Mouse (Mus musculus) midbrain, postnatal 0 days (tissue): ENCODE results near the gene Farp1. TPM values are rescaled to one million over a fixed set of nuclear protein-coding genes. Genes with fewer than 3 reads are reported as not detected.

Experiments used
- ATAC-seq: fragments of 200-750 bp; cut with Nextera tagmentation; 2 replicates; pipeline ENCODE4 v1.8.0; 2017; ENCODE audit warnings: moderate number of reproducible peaks, mild to moderate bottlenecking, moderate TSS enrichment, moderate library complexity; ENCODE audit not compliant: low FRiP score
- DNase-seq: peaks from one replicate; pipeline ENCODE4 v3.0.0-alpha.2; 2015; ENCODE audit warnings: low spot score
- H3K27ac ChIP-seq: fragments of 300-500 bp; sonication (generic); 2 replicates; pipeline ENCODE4 v1.5.1; 2014; ENCODE audit warnings: low read depth, mild to moderate bottlenecking, low read length, mixed read lengths
- H3K27me3 ChIP-seq: fragments of 300-500 bp; sonication (generic); 2 replicates; pipeline ENCODE4 v1.6.1; 2014; ENCODE audit warnings: low read length, control low read depth, mixed read lengths; ENCODE audit not compliant: insufficient read depth
- H3K36me3 ChIP-seq: fragments of 300-500 bp; sonication (generic); 2 replicates; pipeline ENCODE4 v1.6.1; 2014; ENCODE audit warnings: low read length, control low read depth, mixed read lengths; ENCODE audit not compliant: insufficient read depth
- H3K4me1 ChIP-seq: fragments of 300-500 bp; sonication (generic); 2 replicates; pipeline ENCODE4 v1.6.1; 2014; ENCODE audit warnings: mild to moderate bottlenecking, control low read depth, antibody characterized with exemption, low read length, mixed read lengths; ENCODE audit not compliant: insufficient read depth
- H3K4me2 ChIP-seq: fragments of 300-500 bp; sonication (generic); 2 replicates; pipeline ENCODE4 v1.6.1; 2014; ENCODE audit warnings: low read depth, mild to moderate bottlenecking, low read length, mixed read lengths; ENCODE audit not compliant: poor library complexity, severe bottlenecking
- H3K4me3 ChIP-seq: fragments of 300-500 bp; sonication (generic); 2 replicates; pipeline ENCODE4 v1.5.1; 2014; ENCODE audit warnings: low read depth, mild to moderate bottlenecking, low read length, moderate library complexity
- H3K9ac ChIP-seq: fragments of 300-500 bp; sonication (generic); replicated peaks from 2 replicates; pipeline ENCODE4 v1.6.1; 2014; ENCODE audit warnings: mild to moderate bottlenecking, low read length, moderate library complexity, mixed read lengths; ENCODE audit not compliant: poor library complexity, severe bottlenecking
- H3K9me3 ChIP-seq: fragments of 300-500 bp; sonication (generic); 2 replicates; pipeline ENCODE4 v1.6.1; 2016; ENCODE audit warnings: low read length, control low read depth
- CTCF ChIP-seq: IDR thresholded peaks from 2 replicates; pipeline ENCODE4 v1.5.1; 2016; ENCODE audit warnings: antibody characterized with exemption, mild to moderate bottlenecking
- WGBS: fragments of 180-500 bp; shearing (Covaris S2); extraction: QIAGEN DNeasy Blood & Tissue Kit; methylation state at CpG from one replicate; pipeline ENCODE4 v1.1.7; 2014; 5-methylcytosine and 5-hydroxymethylcytosine counted together
- polyA plus RNA-seq: library from polyadenylated mRNA; unstranded; fragments of >200 nt; fragmentation: Nextera tagmentation; extraction: Ambion mirVana; gene quantifications from 2 replicates; pipeline ENCODE4 v1.2.1, GENCODE M21; 2015
- total RNA-seq: library from RNA; depleted of rRNA; stranded (reverse); fragments of >200 nt; gene quantifications from 2 replicates; pipeline ENCODE4 v1.2.3, GENCODE M21; 2014

Gene Farp1
- total and polyA plus RNA-seq, 2 experiments from 2014 or later: 41.8 to 113 TPM

DNA sequence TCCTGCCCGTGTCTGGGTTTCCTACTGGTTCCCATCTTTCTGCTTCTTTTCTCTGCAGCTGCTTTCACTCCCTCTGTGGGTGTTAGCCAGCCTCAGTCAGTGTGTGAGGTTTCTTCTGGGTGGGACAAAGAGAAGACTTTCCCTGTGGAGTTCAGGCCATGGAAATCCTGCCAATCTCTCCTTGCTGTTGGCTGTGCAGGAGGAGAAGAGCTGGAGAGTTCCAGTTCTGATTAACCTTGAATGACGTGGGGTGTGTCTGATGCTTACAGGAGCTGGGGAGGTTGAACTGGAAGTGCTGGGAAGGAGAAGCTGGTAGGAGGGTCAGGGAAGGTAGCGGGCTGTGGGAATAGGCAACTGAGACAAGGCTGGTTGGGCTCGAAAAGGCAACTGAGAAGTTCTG lies 26.7 kb downstream of the Farp1 start:
- no peak overlapping the region for H3K4me3 ChIP-seq
- no peaks in the 10 kb centered on the region for H3K9me3 ChIP-seq
- peaks cover 26% of the 10 kb centered on the region for H3K4me1 ChIP-seq
- ATAC-seq (no peak), DNase-seq (no peak)
- H3K36me3 ChIP-seq: no peaks in the 10 kb centered on the region
- WGBS: 60% methylated on average over 4 of the region's 4 CpGs
- no peak overlapping the region for H3K9ac ChIP-seq
- no peaks in the 10 kb centered on the region for H3K27me3 ChIP-seq
- H3K27ac ChIP-seq: 0 out of 2 replicates have a peak overlapping the region, but pooled peaks have one; percentile 34
- H3K4me2 ChIP-seq: no peak overlapping the region
- TF ChIP-seq CTCF: no peak

DNA sequence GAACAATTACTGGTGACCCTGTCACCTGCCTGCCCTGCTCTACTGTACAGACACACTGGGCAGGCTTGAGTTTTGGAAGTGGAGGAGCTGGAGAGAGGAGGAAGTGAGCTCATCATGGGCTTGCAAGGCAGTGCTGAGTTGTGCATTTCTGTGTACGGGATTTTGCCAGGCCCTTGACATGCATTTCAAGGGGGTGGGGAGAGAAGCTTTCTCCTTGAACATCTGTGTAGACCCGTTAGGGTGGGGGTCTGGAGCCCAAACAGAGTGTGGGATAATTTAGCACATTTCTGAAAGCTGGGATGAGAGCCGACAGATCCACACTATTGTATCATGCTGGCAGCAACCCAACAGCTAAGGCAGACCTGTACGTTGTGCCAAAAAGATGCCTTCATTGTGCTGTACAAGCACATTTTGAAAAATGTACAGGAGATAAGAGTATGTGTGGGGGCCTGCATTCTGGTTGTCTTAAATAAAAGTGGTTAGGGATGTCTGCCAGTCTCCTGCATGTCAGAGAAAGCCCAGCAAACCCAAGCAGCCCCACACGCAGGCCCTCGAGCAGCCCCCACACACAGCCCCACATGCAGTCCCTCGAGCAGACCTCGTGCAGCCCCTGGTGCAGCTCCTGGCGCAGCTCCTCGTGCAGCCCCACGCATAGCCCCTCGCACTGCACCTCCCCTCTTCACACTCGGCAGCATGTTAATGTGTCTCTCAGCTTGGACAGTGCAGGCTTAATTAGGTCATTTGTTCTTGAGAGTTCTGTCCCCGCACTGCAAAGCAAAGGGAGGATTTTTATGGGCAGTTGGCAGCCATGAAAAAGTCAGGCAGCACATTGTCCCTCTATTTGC lies 27.5 kb downstream of the Farp1 start:
- no peak for TF ChIP-seq CTCF
- H3K27me3 ChIP-seq: no peaks in the 10 kb centered on the region
- peaks cover 26% of the 10 kb centered on the region for H3K4me1 ChIP-seq
- no peak overlapping the region for H3K9ac ChIP-seq
- peak overlapping the region; percentile 34 for H3K27ac ChIP-seq
- no peak overlapping the region for H3K4me2 ChIP-seq
- no peaks in the 10 kb centered on the region for H3K36me3 ChIP-seq
- no peak overlapping the region for H3K4me3 ChIP-seq
- H3K9me3 ChIP-seq: no peaks in the 10 kb centered on the region
- ATAC-seq (peak; percentile 82), DNase-seq (peak; percentile 70)
- 6% methylated on average over 14 of the region's 14 CpGs for WGBS

DNA sequence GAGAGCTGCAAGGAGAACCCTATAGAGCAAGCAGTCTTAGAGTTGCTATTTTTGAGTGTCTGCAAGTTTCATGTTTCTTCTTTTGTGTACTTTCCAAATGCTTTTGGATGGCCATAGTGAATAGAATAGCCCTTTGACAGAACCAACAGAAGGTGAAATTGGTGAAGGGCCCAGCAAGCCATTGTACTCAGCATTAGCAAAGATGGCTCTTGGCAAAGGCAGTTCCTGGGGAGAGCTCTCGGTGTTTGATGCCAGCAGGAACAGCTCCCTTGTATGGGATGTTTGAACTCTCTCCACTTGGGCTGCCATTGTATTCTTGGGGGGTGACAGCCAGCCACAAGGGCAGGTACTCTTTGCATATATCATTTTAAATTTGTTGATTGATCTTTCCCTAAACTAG lies 29.7 kb downstream of the Farp1 start:
- no peak overlapping the region for H3K4me2 ChIP-seq
- no peaks in the 10 kb centered on the region for H3K9me3 ChIP-seq
- no peak overlapping the region for H3K4me3 ChIP-seq
- DNase-seq: peak; percentile 32
- TF ChIP-seq CTCF: no peak
- no peak for ATAC-seq
- H3K9ac ChIP-seq: no peak overlapping the region
- no peaks in the 10 kb centered on the region for H3K36me3 ChIP-seq
- H3K27me3 ChIP-seq: no peaks in the 10 kb centered on the region
- no peak overlapping the region for H3K27ac ChIP-seq
- peaks cover 26% of the 10 kb centered on the region for H3K4me1 ChIP-seq
- whole genome bisulfite sequencing: 62% methylated on average over 1 of the region's 1 CpGs

DNA sequence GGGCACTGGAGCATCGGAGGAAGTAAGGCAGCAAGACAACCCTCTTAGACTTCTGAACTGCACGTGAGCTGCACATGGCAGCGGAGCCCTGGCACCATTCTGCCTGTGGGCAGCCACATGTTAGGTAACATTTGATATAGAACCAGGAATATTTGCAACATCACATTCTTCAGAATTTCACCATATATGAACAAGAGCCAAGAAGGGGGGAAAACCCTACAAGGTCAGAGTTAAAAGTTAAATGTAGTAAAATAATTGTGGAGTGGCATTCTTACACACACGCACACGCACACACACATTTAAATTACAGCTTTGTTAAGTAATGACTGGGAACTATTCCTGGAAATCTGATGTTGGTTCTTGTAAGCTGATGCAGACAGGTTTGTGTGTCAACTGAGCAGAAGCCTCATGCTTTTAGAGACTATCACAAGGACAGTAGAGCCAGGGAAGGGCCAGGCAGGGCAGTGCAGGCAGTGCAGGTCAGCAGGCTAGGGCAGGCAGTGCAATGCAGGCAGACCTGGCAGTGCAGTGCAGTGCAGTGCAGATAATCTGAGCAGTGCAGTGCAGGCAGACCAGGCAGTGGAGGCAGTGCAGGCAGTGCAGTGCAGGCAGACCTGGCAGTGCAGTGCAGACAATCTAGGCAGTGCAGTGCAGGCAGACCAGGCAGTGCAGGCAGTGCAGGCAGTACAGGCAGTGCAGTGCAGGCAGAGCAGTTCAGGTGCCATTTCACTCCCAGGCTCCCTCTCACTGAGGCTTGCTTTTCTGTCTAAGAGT lies 38.3 kb downstream of the Farp1 start:
- no peak overlapping the region for H3K4me2 ChIP-seq
- no peak for TF ChIP-seq CTCF
- H3K9me3 ChIP-seq: no peaks in the 10 kb centered on the region
- H3K9ac ChIP-seq: no peak overlapping the region
- H3K27ac ChIP-seq: no peak overlapping the region
- no peak overlapping the region for H3K4me3 ChIP-seq
- DNase-seq (no peak), ATAC-seq (peak; percentile 52; the same call in 1 of the 2 replicates)
- H3K4me1 ChIP-seq: no peaks in the 10 kb centered on the region; the same call in 1 of the 2 replicates
- no peaks in the 10 kb centered on the region for H3K27me3 ChIP-seq
- H3K36me3 ChIP-seq: no peaks in the 10 kb centered on the region
- 97% methylated on average over 5 of the region's 5 CpGs for WGBS

DNA sequence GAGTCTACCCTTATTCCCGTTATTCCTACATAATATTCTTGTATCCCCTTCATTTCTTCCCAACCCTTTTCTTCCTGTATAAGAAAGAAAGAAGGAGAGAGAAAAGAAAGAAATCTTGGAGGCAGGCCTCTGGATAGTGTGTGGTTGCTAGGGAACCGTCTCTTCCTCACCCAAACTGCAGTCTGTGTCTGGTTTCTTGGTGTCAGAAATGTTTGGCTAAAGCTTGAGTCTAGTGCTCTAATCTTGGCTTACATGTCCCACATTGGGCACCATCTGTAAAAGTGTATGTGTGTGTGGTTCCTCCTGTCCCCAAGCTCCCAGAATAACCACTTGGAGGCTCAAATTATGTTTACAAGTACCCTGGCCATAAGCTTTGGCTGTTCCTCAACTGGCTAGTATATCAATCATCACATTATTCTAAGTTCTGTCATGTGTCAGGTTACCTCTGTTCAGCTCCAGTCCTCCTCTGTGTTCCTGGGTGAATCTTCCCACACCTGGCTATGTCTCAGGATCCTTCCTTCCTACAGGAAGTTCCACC lies 39.3 kb downstream of the Farp1 start:
- Histone ChIP-seq H3K4me3 (no peak overlapping the region), H3K27ac (no peak overlapping the region), H3K36me3 (no peaks in the 10 kb centered on the region), H3K9ac (no peak overlapping the region), H3K4me1 (no peaks in the 10 kb centered on the region; the same call in 1 of the 2 replicates), H3K9me3 (no peaks in the 10 kb centered on the region), H3K4me2 (no peak overlapping the region), H3K27me3 (no peaks in the 10 kb centered on the region)
- TF ChIP-seq CTCF: no peak
- DNase-seq (no peak), ATAC-seq (no peak)
- 85% methylated on average over 2 of the region's 2 CpGs for WGBS
